Mouse (Mus musculus) thymus, adult 2 months (tissue): ENCODE results near the gene Celf1.

Experiments
- CTCF ChIP-seq: fragments of 200-500 bp; IDR thresholded peaks from 2 replicates; pipeline ENCODE4 v1.5.1; 2012; ENCODE audit warnings: mild to moderate bottlenecking, control low read depth, low read length, moderate library complexity, borderline replicate concordance; ENCODE audit not compliant: control insufficient read depth, poor library complexity, insufficient read depth; ENCODE audit errors: extremely low read depth
- POLR2A ChIP-seq: fragments of 200-500 bp; IDR thresholded peaks from 2 replicates; pipeline ENCODE4 v1.6.1; 2012; ENCODE audit warnings: mild to moderate bottlenecking, low read length, control low read depth, moderate library complexity; ENCODE audit not compliant: control insufficient read depth, poor library complexity, insufficient read depth; ENCODE audit errors: extremely low read depth

DNA sequence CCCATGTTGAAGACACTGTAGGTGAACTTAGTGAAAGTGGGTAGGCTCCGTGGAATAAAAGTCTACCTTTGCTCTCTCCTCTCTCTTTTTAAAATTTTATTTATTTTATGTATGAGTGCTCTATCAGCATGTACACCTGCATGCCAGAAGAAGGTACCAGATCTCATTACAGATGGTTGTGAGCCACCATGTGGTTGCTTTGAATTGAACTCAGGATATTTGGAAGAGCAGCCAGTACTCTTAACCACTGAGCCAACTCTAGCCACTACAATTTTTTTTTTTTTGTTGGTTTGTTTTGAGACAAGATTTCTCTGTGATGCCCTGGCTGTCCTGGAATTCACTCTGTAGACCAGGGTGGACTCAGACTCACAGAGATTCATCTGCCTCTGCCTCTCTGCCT lies 23.1 kb downstream of the Celf1 start:
- TF ChIP-seq POLR2A (no peak), CTCF (no peak)
